Mouse (Mus musculus): ENCODE measurements at regions not wholly inside any gene's neighbourhood (a gene's known extent, or its start where the extent isn't known, plus 50 kb on each side); places are given as distances from the start of the nearest gene placed in this dataset.
"Not testable (repeated sequence)": the region's sequence is repeated elsewhere in the genome, so short reads cannot be mapped to it uniquely, and the experiment has no call there.

DNA sequence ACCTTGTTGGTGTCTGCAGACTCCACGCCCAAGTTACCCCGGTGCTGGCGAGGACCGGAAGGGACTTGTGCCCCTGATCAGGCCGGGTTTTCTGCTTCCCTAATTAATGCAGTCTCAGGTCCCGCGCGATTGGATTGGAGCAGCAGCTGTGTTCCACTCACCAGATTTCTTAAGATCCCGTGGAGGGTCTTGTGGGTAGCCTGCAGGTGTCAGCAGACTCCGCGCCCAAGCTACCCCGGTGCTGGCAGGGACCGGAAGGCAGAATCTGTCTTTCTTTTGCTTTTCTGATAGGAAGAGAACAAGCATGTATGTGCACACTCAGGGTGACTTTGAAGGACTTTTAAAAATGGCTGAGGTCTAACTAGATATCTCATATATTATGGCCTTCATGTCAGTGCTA lies 147.7 kb upstream of the Cdk6 start:
- whole genome bisulfite sequencing (ENCODE audit: insufficient replicate concordance): 79% methylated on average over 13 of the region's 13 CpGs
- H3K4me3 ChIP-seq (ENCODE audit: insufficient read depth in 1 of 2, low read depth in 2 of 2, low read length in 2 of 2); H3K4me2 ChIP-seq (ENCODE audit: low read depth); ATAC-seq (ENCODE audit: insufficient read depth); H3K9me3 ChIP-seq (ENCODE audit: control insufficient read depth, low read length); DNase-seq (ENCODE audit: low read depth in 3 of 3, low spot score in 3 of 3); H3K27ac ChIP-seq; H3K9ac ChIP-seq (replicated peaks); H3K36me3 ChIP-seq (replicated peaks; ENCODE audit: control insufficient read depth, insufficient read depth, low read depth); H3K27me3 ChIP-seq (ENCODE audit: control insufficient read depth, insufficient read depth, low read length); H3K4me1 ChIP-seq (replicated peaks; ENCODE audit: control insufficient read depth in 2 of 2, insufficient read depth in 2 of 2, low read length in 1 of 2): not testable (repeated sequence)

DNA sequence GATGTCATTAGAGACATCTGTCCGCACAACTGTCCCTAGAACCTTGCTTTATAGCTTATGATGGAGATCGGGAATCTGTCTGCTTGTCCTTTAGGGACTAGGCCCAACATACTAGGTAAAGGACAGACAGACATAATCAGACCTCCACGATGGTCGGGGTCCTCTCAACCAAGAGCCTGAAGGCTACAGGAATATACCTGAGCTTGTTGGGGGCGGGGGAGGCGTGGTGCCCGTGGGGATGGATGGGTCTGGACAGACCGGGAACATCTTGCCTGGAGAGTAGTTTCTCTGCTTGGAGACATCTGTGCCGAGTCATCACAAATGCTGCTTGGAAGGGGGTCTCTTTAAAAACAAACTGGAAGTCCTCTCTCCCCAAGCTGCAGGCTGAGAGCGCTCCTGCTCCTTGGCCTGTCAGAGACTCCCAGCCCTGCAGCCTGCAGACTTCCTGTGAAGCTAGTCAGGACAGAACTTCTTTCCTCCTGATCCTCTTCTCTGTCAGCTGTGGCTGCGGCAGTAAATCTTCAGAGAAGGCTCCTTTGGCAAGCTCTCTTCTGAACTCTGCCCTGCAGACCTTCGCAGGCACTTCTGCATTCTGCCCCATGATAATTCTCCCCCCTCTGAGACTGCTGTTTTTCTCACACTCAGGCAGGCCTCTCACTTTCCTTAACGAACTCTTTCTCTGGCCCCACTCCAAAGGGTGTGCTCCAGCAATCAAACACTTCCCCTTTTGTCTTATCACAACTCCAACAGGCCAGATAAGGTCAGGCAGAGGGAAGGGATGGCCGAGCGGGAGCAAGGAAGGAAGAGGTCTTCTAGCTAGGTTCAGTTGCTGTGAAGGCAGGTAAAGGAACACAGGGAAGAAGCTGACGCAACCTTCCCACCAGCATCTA lies 143.1 kb upstream of the Cdk6 start:
- peaks cover 0 to 5% of the 10 kb centered on the region in 2 experiments; a peak in 3 of 4 replicates for H3K4me1 ChIP-seq (replicated peaks; ENCODE audit: control insufficient read depth in 2 of 2, insufficient read depth in 2 of 2, low read length in 1 of 2)
- ATAC-seq (ENCODE audit: insufficient read depth): peak; percentile 59
- TF ChIP-seq EP300 (IDR thresholded peaks at IDR 0.05; ENCODE audit: low read depth) (no peak), CTCF (IDR thresholded peaks at IDR 0.05; ENCODE audit: low read depth) (no peak)
- peak; percentile 11 to 18 (median 11) for DNase-seq (ENCODE audit: low read depth in 3 of 3, low spot score in 3 of 3)
- no peak overlapping the region for H3K4me3 ChIP-seq (ENCODE audit: insufficient read depth in 1 of 2, low read depth in 2 of 2, low read length in 2 of 2)
- H3K4me2 ChIP-seq (ENCODE audit: low read depth): peak overlapping the region; percentile 4; the same call in 1 of the 2 replicates
- WGBS (ENCODE audit: insufficient replicate concordance): 20% methylated on average over 16 of the region's 16 CpGs
- no peak overlapping the region for H3K27ac ChIP-seq
- no peaks in the 10 kb centered on the region for H3K9me3 ChIP-seq (ENCODE audit: control insufficient read depth, low read length)
- H3K27me3 ChIP-seq (ENCODE audit: control insufficient read depth, insufficient read depth, low read length): no peaks in the 10 kb centered on the region
- no peaks in the 10 kb centered on the region for H3K36me3 ChIP-seq (replicated peaks; ENCODE audit: control insufficient read depth, insufficient read depth, low read depth)
- no peak overlapping the region for H3K9ac ChIP-seq (replicated peaks)

GRCm38 (mm10) chr5:3198869-3199550 lies 142.3 kb upstream of the Cdk6 start:
- H3K27me3 ChIP-seq (ENCODE audit: control insufficient read depth, insufficient read depth, low read length); H3K4me1 ChIP-seq (replicated peaks; ENCODE audit: control insufficient read depth in 2 of 2, insufficient read depth in 2 of 2, low read length in 1 of 2); H3K4me3 ChIP-seq (ENCODE audit: insufficient read depth in 1 of 2, low read depth in 2 of 2, low read length in 2 of 2); H3K9me3 ChIP-seq (ENCODE audit: control insufficient read depth, low read length); ATAC-seq (ENCODE audit: insufficient read depth); H3K4me2 ChIP-seq (ENCODE audit: low read depth); H3K27ac ChIP-seq; H3K36me3 ChIP-seq (replicated peaks; ENCODE audit: control insufficient read depth, insufficient read depth, low read depth); H3K9ac ChIP-seq (replicated peaks); DNase-seq (ENCODE audit: low read depth in 3 of 3, low spot score in 3 of 3): not testable (repeated sequence)
- WGBS (ENCODE audit: insufficient replicate concordance): 23% methylated on average over 7 of the region's 7 CpGs

GRCm38 (mm10) chr5:3206160-3206559 lies 135.1 kb upstream of the Cdk6 start:
- 25% methylated on average over 5 of the region's 5 CpGs for WGBS (ENCODE audit: insufficient replicate concordance)
- H3K9me3 ChIP-seq (ENCODE audit: control insufficient read depth, low read length); H3K4me1 ChIP-seq (replicated peaks; ENCODE audit: control insufficient read depth in 2 of 2, insufficient read depth in 2 of 2, low read length in 1 of 2); H3K36me3 ChIP-seq (replicated peaks; ENCODE audit: control insufficient read depth, insufficient read depth, low read depth); H3K27me3 ChIP-seq (ENCODE audit: control insufficient read depth, insufficient read depth, low read length); H3K9ac ChIP-seq (replicated peaks); DNase-seq (ENCODE audit: low read depth in 3 of 3, low spot score in 3 of 3); ATAC-seq (ENCODE audit: insufficient read depth); H3K27ac ChIP-seq; H3K4me3 ChIP-seq (ENCODE audit: insufficient read depth in 1 of 2, low read depth in 2 of 2, low read length in 2 of 2); H3K4me2 ChIP-seq (ENCODE audit: low read depth): not testable (repeated sequence)

- H3K9me3 ChIP-seq (ENCODE audit: control insufficient read depth, low read length); H3K4me3 ChIP-seq (ENCODE audit: insufficient read depth in 1 of 2, low read depth in 2 of 2, low read length in 2 of 2); H3K9ac ChIP-seq (replicated peaks); H3K36me3 ChIP-seq (replicated peaks; ENCODE audit: control insufficient read depth, insufficient read depth, low read depth); H3K4me1 ChIP-seq (replicated peaks; ENCODE audit: control insufficient read depth in 2 of 2, insufficient read depth in 2 of 2, low read length in 1 of 2); H3K27me3 ChIP-seq (ENCODE audit: control insufficient read depth, insufficient read depth, low read length); ATAC-seq (ENCODE audit: insufficient read depth); H3K27ac ChIP-seq; H3K4me2 ChIP-seq (ENCODE audit: low read depth); DNase-seq (ENCODE audit: low read depth in 3 of 3, low spot score in 3 of 3): not testable (repeated sequence)
- 51% methylated on average over 4 of the region's 4 CpGs for WGBS (ENCODE audit: insufficient replicate concordance)
Observed at GRCm38 (mm10) chr5:3208293-3208692, 133.0 kb upstream of the Cdk6 start.

Measured in liver, embryonic 14.5 days (tissue).